Mouse (Mus musculus) forebrain, embryonic 11.5 days (tissue): Measurements from ENCODE around the gene Msln. TPM values are rescaled to one million over a fixed set of nuclear protein-coding genes. Genes with fewer than 3 reads are reported as not detected.

ENCODE experiments used
- ATAC-seq: fragments of 200-750 bp; cut with Nextera tagmentation; replicated peaks from 2 replicates; pipeline ENCODE4 v1.8.0; 2017; ENCODE audit warnings: moderate TSS enrichment; ENCODE audit not compliant: low FRiP score
- DNase-seq: peaks from one replicate; pipeline ENCODE4 v3.0.0-alpha.2; 2017; ENCODE audit warnings: low spot score
- H3K27ac ChIP-seq: fragments of 300-500 bp; sonication (generic); 2 replicates; pipeline ENCODE4 v1.5.1; 2014; ENCODE audit warnings: low read depth, low read length
- H3K27me3 ChIP-seq: fragments of 300-500 bp; sonication (generic); 2 replicates; pipeline ENCODE4 v1.6.1; 2014; ENCODE audit warnings: mild to moderate bottlenecking, low read length, mixed read lengths; ENCODE audit not compliant: control insufficient read depth, insufficient read depth
- H3K36me3 ChIP-seq: fragments of 300-500 bp; sonication (generic); 2 replicates; pipeline ENCODE4 v1.6.1; 2014; ENCODE audit warnings: mild to moderate bottlenecking, low read length, moderate library complexity, mixed read lengths; ENCODE audit not compliant: control insufficient read depth, insufficient read depth
- H3K4me1 ChIP-seq: fragments of 300-500 bp; sonication (generic); replicated peaks from 2 replicates; pipeline ENCODE4 v1.6.1; 2014; ENCODE audit warnings: low read length, mixed read lengths; ENCODE audit not compliant: control insufficient read depth, insufficient read depth
- H3K4me2 ChIP-seq: fragments of 300-500 bp; sonication (generic); 2 replicates; pipeline ENCODE4 v1.6.1; 2014; ENCODE audit warnings: low read depth, mild to moderate bottlenecking, low read length, moderate library complexity, mixed read lengths; ENCODE audit not compliant: severe bottlenecking
- H3K4me3 ChIP-seq: fragments of 300-500 bp; sonication (generic); 2 replicates; pipeline ENCODE4 v1.5.1; 2014; ENCODE audit warnings: low read depth, low read length
- H3K9ac ChIP-seq: fragments of 300-500 bp; sonication (generic); 2 replicates; pipeline ENCODE4 v1.6.1; 2014; ENCODE audit warnings: low read length
- H3K9me3 ChIP-seq: fragments of 300-500 bp; sonication (generic); 2 replicates; pipeline ENCODE4 v1.6.1; 2016; ENCODE audit warnings: low read length, mixed read lengths; ENCODE audit not compliant: control insufficient read depth
- WGBS: fragments of 180-500 bp; shearing (Covaris S2); extraction: QIAGEN DNeasy Blood & Tissue Kit; methylation state at CpG from one replicate; pipeline ENCODE4 v1.1.7; 2014; 5-methylcytosine and 5-hydroxymethylcytosine counted together
- polyA plus RNA-seq: library from polyadenylated mRNA; unstranded; fragments of >200 nt; fragmentation: Nextera tagmentation; extraction: Ambion mirVana; gene quantifications from 2 replicates; pipeline ENCODE4 v1.2.1, GENCODE M21; 2014

The Msln gene
- polyA plus RNA-seq, 1 experiment from 2014 or later, result not detected

- WGBS, result 80% methylated on average over 6 of the region's 6 CpGs
- H3K27me3 ChIP-seq, result no peaks in the 10 kb centered on the region
- H3K9ac ChIP-seq, result no peak overlapping the region
- no peaks in the 10 kb centered on the region for H3K9me3 ChIP-seq
- no peak for DNase-seq
- H3K4me1 ChIP-seq, result peaks cover 10% of the 10 kb centered on the region
- ATAC-seq, result no peak
- no peaks in the 10 kb centered on the region for H3K36me3 ChIP-seq
- no peak overlapping the region for H3K4me3 ChIP-seq
- H3K4me2 ChIP-seq, result no peak overlapping the region
- no peak overlapping the region for H3K27ac ChIP-seq
Observed at GRCm38 (mm10) chr17:25781339-25781738, 27.2 kb upstream of the Msln start.

- Histone ChIP-seq H3K4me2 (no peak overlapping the region), H3K9me3 (no peaks in the 10 kb centered on the region), H3K9ac (no peak overlapping the region), H3K27ac (no peak overlapping the region), H3K4me3 (no peak overlapping the region), H3K27me3 (no peaks in the 10 kb centered on the region), H3K4me1 (peaks cover 7% of the 10 kb centered on the region; the same call in 1 of the 2 replicates), H3K36me3 (no peaks in the 10 kb centered on the region)
- 96% methylated on average over 5 of the region's 5 CpGs for WGBS
- DNase-seq, result no peak
- ATAC-seq, result no peak
Observed at GRCm38 (mm10) chr17:25777948-25778347, 23.8 kb upstream of the Msln start.

GRCm38 (mm10) chr17:25775318-25776062, 21.3 kb upstream of the Msln start:
- no peak overlapping the region for H3K9ac ChIP-seq
- WGBS, result 82% methylated on average over 10 of the region's 10 CpGs
- H3K4me1 ChIP-seq, result peaks cover 7% of the 10 kb centered on the region; the same call in 1 of the 2 replicates
- no peak overlapping the region for H3K4me2 ChIP-seq
- no peak for DNase-seq
- H3K27me3 ChIP-seq, result no peaks in the 10 kb centered on the region
- no peak for ATAC-seq
- H3K4me3 ChIP-seq, result no peak overlapping the region
- H3K9me3 ChIP-seq, result no peaks in the 10 kb centered on the region
- no peak overlapping the region for H3K27ac ChIP-seq
- H3K36me3 ChIP-seq, result no peaks in the 10 kb centered on the region

DNA sequence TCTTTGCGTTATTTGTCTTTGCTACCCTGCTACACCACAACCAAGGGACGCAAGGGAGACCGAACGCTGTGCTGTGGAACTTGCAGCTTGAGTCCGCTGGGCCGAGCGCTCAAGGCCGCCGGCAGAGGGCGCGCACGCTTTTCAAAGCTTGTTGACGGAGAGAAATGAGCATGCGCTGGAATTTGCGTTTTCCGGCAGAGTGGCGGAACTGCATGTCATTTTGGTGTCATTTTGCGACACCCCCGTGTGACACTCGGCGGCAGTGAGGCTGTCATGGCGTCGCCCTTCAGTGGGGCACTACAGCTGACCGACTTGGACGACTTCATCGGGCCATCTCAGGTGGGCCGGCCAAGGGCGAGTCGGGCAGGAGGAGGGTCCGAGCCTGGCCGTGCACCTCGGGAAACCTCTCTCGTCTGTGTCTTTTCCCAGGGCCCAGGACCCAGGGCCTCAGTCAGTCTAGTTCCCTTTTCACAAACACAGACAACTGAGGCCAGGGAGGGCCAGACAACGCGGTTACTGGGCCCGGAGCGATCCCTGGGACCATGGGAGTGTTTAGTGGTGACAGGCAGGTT, 19.5 kb upstream of the Msln start, which contains the start of gene Narfl:
Gene Narfl, plus strand, starts transcription at position 228 of the 572 bp plus-strand sequence.
- Histone ChIP-seq H3K27me3 (no peaks in the 10 kb centered on the region), H3K9ac (peak within 1 kb of the TSS; percentile 81), H3K36me3 (no peaks in the 10 kb centered on the region), H3K4me1 (peaks cover 7% of the 10 kb centered on the region; the same call in 1 of the 2 replicates), H3K4me2 (peak within 1 kb of the TSS; percentile 89), H3K9me3 (no peaks in the 10 kb centered on the region), H3K4me3 (peak within 1 kb of the TSS; percentile 66), H3K27ac (no peak within 1 kb of the TSS)
- WGBS, result under 1% methylated on average over 37 of the region's 37 CpGs
- ATAC-seq, result peak; percentile 79
- peak; percentile 100 for DNase-seq

- peaks cover 5% of the 10 kb centered on the region; the same call in 1 of the 2 replicates for H3K4me1 ChIP-seq
- no peaks in the 10 kb centered on the region for H3K36me3 ChIP-seq
- 55% methylated on average over 9 of the region's 9 CpGs for WGBS
- no peak overlapping the region for H3K4me2 ChIP-seq
- no peak overlapping the region for H3K4me3 ChIP-seq
- peaks cover 4% of the 10 kb centered on the region; the same call in 1 of the 2 replicates for H3K27me3 ChIP-seq
- no peak for DNase-seq
- no peak overlapping the region for H3K9ac ChIP-seq
- no peak overlapping the region for H3K27ac ChIP-seq
- no peak for ATAC-seq
- H3K9me3 ChIP-seq, result no peaks in the 10 kb centered on the region
Observed at GRCm38 (mm10) chr17:25769331-25769730, 15.2 kb upstream of the Msln start.

GRCm38 (mm10) chr17:25765886-25766285, 11.7 kb upstream of the Msln start:
- DNase-seq, result peak; percentile 85
- Histone ChIP-seq H3K27me3 (peaks cover 4% of the 10 kb centered on the region; the same call in 1 of the 2 replicates), H3K4me3 (no peak overlapping the region), H3K4me1 (0 out of 2 replicates have a peak, but pooled peaks cover 2% of the 10 kb centered on the region), H3K9me3 (no peaks in the 10 kb centered on the region), H3K4me2 (no peak overlapping the region), H3K9ac (no peak overlapping the region), H3K36me3 (no peaks in the 10 kb centered on the region), H3K27ac (no peak overlapping the region)
- 22% methylated on average over 5 of the region's 5 CpGs for WGBS
- ATAC-seq, result peak; percentile 83

GRCm38 (mm10) chr17:25762591-25762990, 8.4 kb upstream of the Msln start:
- no peaks in the 10 kb centered on the region for H3K36me3 ChIP-seq

DNA sequence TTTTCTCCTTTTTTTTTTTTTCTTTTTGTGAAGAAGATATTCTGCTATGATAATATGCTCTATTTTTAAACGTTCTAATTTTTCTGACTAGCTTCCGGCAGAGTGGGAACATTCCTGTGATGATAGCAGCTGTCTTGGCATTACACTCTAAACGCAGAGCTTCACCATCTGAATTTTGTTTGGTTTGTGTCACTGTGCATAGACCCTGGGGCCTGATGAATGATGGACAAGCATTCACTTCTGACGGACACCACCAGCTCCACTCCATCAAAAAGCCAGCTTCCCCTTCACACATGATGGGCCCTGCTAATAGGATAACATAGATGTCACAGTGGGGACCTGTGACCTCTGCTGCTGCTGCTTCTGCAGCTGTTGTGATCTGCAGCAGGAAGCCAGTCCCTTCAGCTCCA, 7.4 kb upstream of the Msln start:
- WGBS, result 66% methylated on average over 4 of the region's 4 CpGs
- no peak for ATAC-seq

More at GRCm38 (mm10) chr17:25762591-25762990, 8.4 kb upstream of the Msln start:
- Histone ChIP-seq H3K4me2 (no peak overlapping the region), H3K9ac (no peak overlapping the region), H3K9me3 (no peaks in the 10 kb centered on the region), H3K27ac (no peak overlapping the region), H3K4me1 (0 out of 2 replicates have a peak, but pooled peaks cover 2% of the 10 kb centered on the region), H3K27me3 (0 out of 2 replicates have a peak, but pooled peaks cover 2% of the 10 kb centered on the region), H3K4me3 (no peak overlapping the region)
- DNase-seq, result no peak
- WGBS, result 45% methylated on average over 3 of the region's 3 CpGs
- ATAC-seq, result no peak

More for the DNA sequence above, 7.4 kb upstream of the Msln start:
- Histone ChIP-seq H3K4me1 (0 out of 2 replicates have a peak, but pooled peaks cover 2% of the 10 kb centered on the region), H3K27ac (no peak overlapping the region), H3K27me3 (no peaks in the 10 kb centered on the region), H3K4me3 (no peak overlapping the region), H3K4me2 (no peak overlapping the region), H3K9me3 (no peaks in the 10 kb centered on the region), H3K36me3 (no peaks in the 10 kb centered on the region), H3K9ac (no peak overlapping the region)
- no peak for DNase-seq
